Mouse (Mus musculus) embryonic facial prominence, embryonic 10.5 days (tissue): ENCODE results near the gene Cdk2ap1. TPM values are rescaled to one million over a fixed set of nuclear protein-coding genes. Genes with fewer than 3 reads are reported as not detected.
A peak's percentile ranks its signal among the peaks of the same experiment; 100 is the strongest.
"Not testable (repeated sequence)": the region's sequence is repeated elsewhere in the genome, so short reads cannot be mapped to it uniquely, and the experiment has no call there.

ENCODE experiments used
- DNase-seq: peaks from one replicate; pipeline ENCODE4 v3.0.0-alpha.2; 2017; ENCODE audit warnings: low spot score
- H3K27ac ChIP-seq: fragments of 300-500 bp; sonication (generic); replicated peaks from 2 replicates; pipeline ENCODE4 v1.5.1; 2016; ENCODE audit warnings: mild to moderate bottlenecking
- H3K27me3 ChIP-seq: fragments of 300-500 bp; sonication (generic); replicated peaks from 2 replicates; pipeline ENCODE4 v1.6.1; 2016; ENCODE audit warnings: low read depth, mild to moderate bottlenecking; ENCODE audit not compliant: poor library complexity, severe bottlenecking
- H3K36me3 ChIP-seq: fragments of 300-500 bp; sonication (generic); replicated peaks from 2 replicates; pipeline ENCODE4 v1.6.1; 2016; ENCODE audit warnings: mild to moderate bottlenecking, moderate library complexity
- H3K4me1 ChIP-seq: fragments of 300-500 bp; sonication (generic); 2 replicates; pipeline ENCODE4 v1.6.1; 2016
- H3K4me3 ChIP-seq: fragments of 300-500 bp; sonication (generic); 2 replicates; pipeline ENCODE4 v1.5.1; 2016; ENCODE audit warnings: mild to moderate bottlenecking, moderate library complexity
- H3K9me3 ChIP-seq: fragments of 300-500 bp; sonication (generic); 2 replicates; pipeline ENCODE4 v1.6.1; 2016; ENCODE audit warnings: mild to moderate bottlenecking
- WGBS: fragments of 180-500 bp; shearing (Covaris S2); methylation state at CpG from one replicate; pipeline ENCODE4 v1.1.7; 2016; 5-methylcytosine and 5-hydroxymethylcytosine counted together
- polyA plus RNA-seq: library from polyadenylated mRNA; unstranded; fragments of >200 nt; fragmentation: Nextera tagmentation; extraction: Ambion mirVana; gene quantifications from 2 replicates; pipeline ENCODE4 v1.2.1, GENCODE M21; 2016

Cdk2ap1 gene
- polyA plus RNA-seq, 1 experiment from 2014 or later: 72.0 TPM

DNA sequence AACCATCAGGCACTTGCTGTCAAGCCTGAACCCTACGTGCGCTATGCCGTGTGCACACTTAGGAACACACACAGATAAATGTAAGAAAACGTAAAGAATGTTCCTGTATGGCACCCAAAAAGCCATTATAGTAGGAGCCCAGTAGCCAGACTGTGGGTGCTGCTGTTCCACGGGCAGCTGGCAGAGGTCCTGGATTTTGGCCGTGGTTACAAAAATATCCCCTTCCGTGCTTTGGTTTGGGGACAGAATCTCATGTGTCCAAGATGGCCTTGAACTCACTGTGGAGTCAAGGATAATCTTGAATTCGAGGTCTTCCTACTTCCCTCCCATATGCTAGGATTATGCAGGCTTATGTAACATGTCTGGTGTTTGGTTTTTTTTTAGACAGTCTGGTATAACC lies 20.0 kb downstream of the Cdk2ap1 start:
- DNase-seq: no peak
- no peaks in the 10 kb centered on the region for H3K27me3 ChIP-seq
- WGBS: 82% methylated on average over 8 of the region's 8 CpGs
- no peaks in the 10 kb centered on the region for H3K9me3 ChIP-seq
- no peak overlapping the region for H3K4me3 ChIP-seq
- peaks cover 9% of the 10 kb centered on the region; the same call in 1 of the 2 replicates for H3K4me1 ChIP-seq
- H3K27ac ChIP-seq: no peak overlapping the region
- H3K36me3 ChIP-seq: peaks cover 55% of the 10 kb centered on the region

DNA sequence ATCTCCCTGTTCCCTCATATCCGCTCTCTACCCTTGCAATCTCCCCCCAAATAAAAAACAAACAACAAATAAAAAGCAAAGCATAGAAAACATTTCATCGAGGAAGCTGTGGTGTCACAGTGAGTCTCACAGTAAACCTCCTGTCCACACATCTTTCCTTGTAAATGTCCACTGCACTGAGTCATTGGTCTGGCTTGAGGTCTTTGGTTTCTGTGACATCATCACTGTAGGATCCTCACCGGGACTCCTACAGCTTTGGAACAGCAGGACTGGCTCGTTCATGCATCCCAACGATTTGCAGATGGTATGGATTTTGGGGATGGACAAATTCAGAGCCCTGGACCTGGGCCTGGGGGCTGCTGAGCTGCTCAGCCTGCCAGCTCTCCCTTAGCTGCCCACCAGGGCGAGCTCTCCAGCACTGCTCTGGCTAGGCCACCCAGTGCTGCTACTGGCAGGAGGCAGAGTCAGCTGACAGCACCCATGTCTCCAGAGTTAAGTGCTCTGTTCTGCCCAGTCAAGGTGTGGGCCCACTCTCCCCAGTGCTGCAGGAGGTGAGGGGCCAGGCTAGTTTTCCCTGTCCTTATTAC lies 21.0 kb downstream of the Cdk2ap1 start:
- WGBS: 66% methylated on average over 6 of the region's 6 CpGs
- not testable (repeated sequence) for H3K4me3 ChIP-seq, H3K9me3 ChIP-seq, H3K27me3 ChIP-seq, H3K27ac ChIP-seq
- H3K4me1 ChIP-seq: peaks cover 18% of the 10 kb centered on the region; the same call in 1 of the 2 replicates
- H3K36me3 ChIP-seq: peaks cover 45% of the 10 kb centered on the region
- DNase-seq: peak; percentile 40

DNA sequence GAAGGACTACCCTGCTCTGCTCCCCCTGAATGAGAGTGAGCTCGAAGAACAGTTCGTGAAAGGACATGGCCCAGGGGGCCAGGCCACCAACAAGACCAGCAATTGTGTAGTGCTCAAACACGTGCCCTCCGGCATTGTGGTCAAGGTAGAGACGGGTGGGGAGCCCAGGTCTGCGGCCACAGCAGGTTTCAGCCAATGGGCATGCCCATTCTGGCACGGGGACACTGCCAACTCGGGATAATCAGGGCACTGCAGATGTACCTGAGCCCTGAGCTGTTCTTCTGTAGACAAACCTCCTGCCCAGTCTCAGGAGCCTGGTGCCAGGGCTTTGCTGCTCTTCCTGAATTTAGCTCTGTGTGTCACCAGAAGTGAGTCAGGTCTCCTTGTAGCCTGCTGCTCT lies 24.1 kb downstream of the Cdk2ap1 start:
- Histone ChIP-seq H3K36me3 (peaks cover 19% of the 10 kb centered on the region), H3K9me3 (no peaks in the 10 kb centered on the region), H3K4me3 (no peak overlapping the region), H3K27me3 (no peaks in the 10 kb centered on the region), H3K27ac (peak overlapping the region; percentile 30), H3K4me1 (peaks cover 34% of the 10 kb centered on the region)
- WGBS: 89% methylated on average over 8 of the region's 8 CpGs
- DNase-seq: no peak

DNA sequence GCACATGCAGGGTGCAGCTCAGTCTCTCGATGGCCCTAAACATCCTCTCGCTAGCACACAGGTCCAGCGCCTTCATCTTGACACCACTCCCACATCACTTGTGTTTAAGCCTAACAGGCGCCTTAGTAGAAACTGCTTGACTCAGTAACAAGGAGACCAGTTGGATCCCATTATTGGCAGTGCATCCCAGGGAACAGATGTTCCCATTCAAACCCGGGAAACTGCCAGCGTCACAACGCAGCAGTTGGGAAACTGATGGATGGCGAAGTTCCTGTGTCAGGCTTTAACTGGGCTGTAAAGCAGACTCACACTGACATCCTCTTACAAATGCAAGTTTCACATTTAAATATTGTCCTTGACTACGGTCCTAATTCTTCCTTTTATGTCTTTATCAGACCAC lies 25.0 kb downstream of the Cdk2ap1 start:
- Histone ChIP-seq H3K27me3 (no peaks in the 10 kb centered on the region), H3K36me3 (peaks cover 17% of the 10 kb centered on the region), H3K4me1 (peaks cover 38% of the 10 kb centered on the region), H3K9me3 (no peaks in the 10 kb centered on the region), H3K27ac (no peak overlapping the region), H3K4me3 (no peak overlapping the region)
- DNase-seq: no peak
- WGBS: 59% methylated on average over 9 of the region's 9 CpGs

DNA sequence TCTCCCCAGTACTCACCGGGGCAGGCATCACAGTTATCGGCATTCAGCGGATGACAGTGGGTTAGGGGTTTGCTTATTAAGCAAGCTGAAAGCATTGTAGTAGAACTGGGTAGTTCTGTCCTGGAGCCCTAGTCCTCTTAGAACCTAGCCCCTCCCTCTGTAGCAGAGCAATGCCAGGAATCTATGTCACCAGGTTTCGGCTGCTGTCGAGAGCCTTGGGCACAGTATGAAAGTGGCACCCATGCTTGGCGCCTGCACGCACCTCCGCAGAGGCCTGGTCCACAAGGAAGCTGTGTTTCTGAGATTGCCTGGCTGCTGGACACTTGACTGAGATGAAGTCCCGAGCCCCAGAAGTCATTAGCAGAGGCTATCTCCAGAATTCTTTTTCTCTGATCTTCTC lies 25.8 kb downstream of the Cdk2ap1 start:
- DNase-seq: no peak
- H3K4me1 ChIP-seq: peaks cover 38% of the 10 kb centered on the region
- WGBS: 88% methylated on average over 9 of the region's 9 CpGs
- peaks cover 17% of the 10 kb centered on the region for H3K36me3 ChIP-seq
- H3K9me3 ChIP-seq: no peaks in the 10 kb centered on the region
- H3K4me3 ChIP-seq: no peak overlapping the region
- no peak overlapping the region for H3K27ac ChIP-seq
- no peaks in the 10 kb centered on the region for H3K27me3 ChIP-seq

DNA sequence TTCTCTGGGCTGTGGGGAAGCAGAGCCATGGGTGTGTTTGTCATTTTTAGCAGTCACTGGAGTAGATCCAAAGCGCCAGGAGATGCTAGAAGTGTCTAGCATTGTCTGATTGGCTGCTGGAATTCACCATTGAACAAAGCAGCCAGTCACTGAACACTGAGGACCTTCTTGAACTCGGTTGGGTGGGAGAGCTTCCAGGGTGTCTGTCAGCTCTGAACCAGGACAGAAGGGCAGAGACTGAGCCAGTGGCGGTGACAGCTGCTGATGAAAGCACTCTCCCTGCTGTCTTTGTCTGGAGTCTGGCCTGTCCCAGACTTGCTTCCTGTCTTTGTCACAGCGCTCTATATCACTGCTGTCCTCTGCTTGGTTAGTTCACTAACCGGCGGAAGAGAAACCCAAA lies 28.5 kb downstream of the Cdk2ap1 start:
- H3K4me1 ChIP-seq: peaks cover 38% of the 10 kb centered on the region
- no peaks in the 10 kb centered on the region for H3K9me3 ChIP-seq
- peak; percentile 32 for DNase-seq
- 55% methylated on average over 6 of the region's 6 CpGs for WGBS
- H3K27me3 ChIP-seq: no peaks in the 10 kb centered on the region
- H3K27ac ChIP-seq: peak overlapping the region; percentile 63
- H3K4me3 ChIP-seq: no peak overlapping the region
- H3K36me3 ChIP-seq: peaks cover 10% of the 10 kb centered on the region

DNA sequence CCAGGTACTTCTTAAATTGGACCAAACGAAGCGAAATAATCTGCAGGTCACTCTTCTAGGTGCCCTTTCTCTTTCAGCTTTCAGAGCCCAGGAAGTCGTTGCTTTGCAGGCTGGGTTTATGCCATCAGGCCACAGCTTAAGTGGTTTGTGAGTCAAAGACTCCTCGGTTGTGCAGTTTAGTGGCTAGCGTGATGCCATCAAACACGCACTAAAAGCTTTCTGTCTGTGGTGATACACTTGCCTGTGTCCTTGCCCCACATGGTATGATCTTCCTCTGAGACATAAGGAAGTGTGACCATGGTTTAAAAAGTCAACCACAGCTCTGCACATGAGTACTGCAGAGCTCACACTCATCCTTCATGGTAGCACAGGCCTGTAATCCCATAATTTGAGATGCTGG lies 32.8 kb downstream of the Cdk2ap1 start:
- peaks cover 34% of the 10 kb centered on the region for H3K4me1 ChIP-seq
- 91% methylated on average over 6 of the region's 6 CpGs for WGBS
- no peaks in the 10 kb centered on the region for H3K27me3 ChIP-seq
- DNase-seq: no peak
- H3K36me3 ChIP-seq: peaks cover 1% of the 10 kb centered on the region
- H3K4me3 ChIP-seq: no peak overlapping the region
- no peaks in the 10 kb centered on the region for H3K9me3 ChIP-seq
- H3K27ac ChIP-seq: no peak overlapping the region

DNA sequence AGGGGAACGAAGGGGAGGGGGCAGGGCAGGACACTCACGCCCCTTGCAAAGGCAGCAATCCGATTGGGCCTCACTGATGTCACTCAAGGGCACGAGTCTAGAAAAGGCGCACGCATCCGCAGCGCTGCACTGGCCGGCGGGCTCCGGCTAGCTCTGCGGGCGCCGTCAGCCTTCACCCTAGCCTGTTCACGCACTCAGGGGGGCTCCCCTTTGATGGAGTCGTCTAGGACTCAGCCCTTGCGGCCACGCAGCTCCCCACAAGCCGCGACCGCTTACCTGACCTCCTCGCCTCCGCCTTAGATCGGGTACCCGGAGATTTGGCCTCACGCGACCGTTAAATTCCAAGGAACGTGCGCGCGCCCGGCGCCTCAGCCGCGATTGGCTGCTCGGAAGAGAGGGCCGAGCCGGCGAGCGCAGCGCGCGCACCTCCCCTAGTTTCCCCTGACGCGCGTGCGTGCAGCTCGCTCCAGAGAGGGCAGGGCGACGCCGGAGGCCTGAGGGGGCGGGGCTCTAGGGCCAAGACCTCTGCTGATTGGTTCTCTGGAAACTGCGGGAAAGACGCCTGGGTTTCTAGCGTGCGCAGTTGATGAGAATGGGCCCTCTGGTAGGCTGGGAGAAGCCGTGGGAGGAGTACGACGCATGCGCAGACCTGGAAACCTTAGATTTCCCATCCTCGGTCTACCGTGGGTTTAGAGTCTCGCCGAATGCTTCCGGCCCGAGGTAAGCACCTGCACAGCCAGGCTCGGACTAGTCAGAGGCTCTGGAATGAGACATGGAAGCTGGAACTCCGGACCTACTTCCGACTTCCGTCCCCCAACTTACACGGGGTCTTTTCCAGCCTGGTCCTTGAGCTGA lies 35.1 kb downstream of the Cdk2ap1 start, which contains the start of the genes Mphosph9 and 2810006K23Rik:
Gene Mphosph9, minus strand, starts transcription at position 463 of the 855 bp plus-strand sequence.
Gene 2810006K23Rik, plus strand, starts transcription at position 580 of the 855 bp plus-strand sequence.
- no peaks in the 10 kb centered on the region for H3K27me3 ChIP-seq
- H3K27ac ChIP-seq: peak within 1 kb of the TSS; percentile 99
- peaks cover 22% of the 10 kb centered on the region for H3K36me3 ChIP-seq
- H3K4me3 ChIP-seq: peak within 1 kb of the TSS; percentile 83
- no peaks in the 10 kb centered on the region for H3K9me3 ChIP-seq
- H3K4me1 ChIP-seq: peaks cover 18% of the 10 kb centered on the region
- under 1% methylated on average over 72 of the region's 72 CpGs for WGBS
- DNase-seq: peak; percentile 100

DNA sequence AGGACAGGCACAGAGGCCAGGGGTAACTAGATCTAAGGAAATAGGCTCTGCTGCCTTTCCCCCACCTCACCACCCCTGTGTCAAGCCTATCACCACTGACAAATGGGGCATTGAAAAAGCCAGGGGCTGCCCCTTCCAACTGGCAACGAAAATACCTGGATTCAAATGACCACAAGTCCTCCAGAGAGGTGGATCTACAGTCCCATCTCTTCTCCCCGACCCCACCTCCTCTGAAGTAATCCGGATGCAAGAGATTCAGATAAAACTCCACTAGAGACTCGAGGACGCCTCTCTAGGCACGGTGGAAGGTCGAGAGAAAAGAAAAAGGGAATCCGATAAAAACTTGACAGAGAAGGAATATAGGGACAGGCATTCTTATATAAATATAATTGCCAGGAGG lies 36.1 kb downstream of the Cdk2ap1 start:
- no peaks in the 10 kb centered on the region for H3K27me3 ChIP-seq
- H3K27ac ChIP-seq: peak overlapping the region; percentile 99
- H3K36me3 ChIP-seq: peaks cover 31% of the 10 kb centered on the region
- peaks cover 18% of the 10 kb centered on the region for H3K4me1 ChIP-seq
- no peaks in the 10 kb centered on the region for H3K9me3 ChIP-seq
- peak; percentile 21 for DNase-seq
- H3K4me3 ChIP-seq: peak overlapping the region; percentile 83
- 5% methylated on average over 8 of the region's 8 CpGs for WGBS

DNA sequence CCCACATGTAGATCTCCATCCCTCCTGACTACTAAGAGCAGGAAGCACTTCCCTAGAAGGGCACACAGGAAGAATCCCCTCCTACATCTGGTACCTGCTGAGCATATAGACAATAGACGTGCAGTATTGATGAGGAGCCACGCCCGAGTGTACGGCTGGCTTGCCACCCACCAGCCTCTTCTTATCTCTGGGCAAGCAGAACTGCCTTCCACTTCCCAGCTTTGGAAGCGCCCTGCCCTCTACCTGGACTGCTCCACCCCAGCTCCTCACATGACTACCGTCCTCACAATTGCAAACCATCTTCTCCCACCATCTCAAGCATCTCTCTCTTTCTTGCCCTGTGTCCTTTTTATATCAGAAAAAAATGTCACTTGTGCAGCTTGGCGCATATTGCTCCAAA lies 45.2 kb downstream of the Cdk2ap1 start:
- Histone ChIP-seq H3K4me3 (no peak overlapping the region), H3K36me3 (peaks cover 100% of the 10 kb centered on the region), H3K27me3 (no peaks in the 10 kb centered on the region), H3K4me1 (0 out of 2 replicates have a peak, but pooled peaks cover 6% of the 10 kb centered on the region), H3K27ac (no peak overlapping the region), H3K9me3 (peaks cover 1% of the 10 kb centered on the region)
- no peak for DNase-seq
- 91% methylated on average over 7 of the region's 7 CpGs for whole genome bisulfite sequencing

DNA sequence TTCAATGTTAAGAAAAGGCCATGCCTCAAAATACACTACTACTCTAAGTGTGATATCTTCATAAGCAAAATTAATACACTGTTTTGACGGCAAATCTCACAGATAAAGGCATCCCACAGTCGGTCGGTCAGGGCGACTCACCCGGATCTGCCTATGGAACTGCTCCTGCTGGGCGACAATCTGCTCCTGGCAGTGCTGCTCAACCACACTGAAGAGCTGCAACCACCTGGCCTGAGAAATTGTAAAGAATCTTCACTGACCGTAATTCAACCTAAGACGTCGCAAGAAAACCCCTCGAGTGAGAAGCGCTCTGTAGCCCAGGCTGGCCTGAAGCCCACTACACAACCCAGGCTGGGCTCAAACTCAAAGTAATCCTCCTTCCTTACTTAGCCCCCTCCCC lies 46.9 kb downstream of the Cdk2ap1 start:
- Histone ChIP-seq H3K4me3 (no peak overlapping the region), H3K9me3 (peaks cover 9% of the 10 kb centered on the region), H3K4me1 (0 out of 2 replicates have a peak, but pooled peaks cover under 1% of the 10 kb centered on the region), H3K27ac (no peak overlapping the region), H3K36me3 (peaks cover 100% of the 10 kb centered on the region), H3K27me3 (no peaks in the 10 kb centered on the region; the same call in 1 of the 2 replicates)
- DNase-seq: no peak
- 94% methylated on average over 11 of the region's 11 CpGs for WGBS

DNA sequence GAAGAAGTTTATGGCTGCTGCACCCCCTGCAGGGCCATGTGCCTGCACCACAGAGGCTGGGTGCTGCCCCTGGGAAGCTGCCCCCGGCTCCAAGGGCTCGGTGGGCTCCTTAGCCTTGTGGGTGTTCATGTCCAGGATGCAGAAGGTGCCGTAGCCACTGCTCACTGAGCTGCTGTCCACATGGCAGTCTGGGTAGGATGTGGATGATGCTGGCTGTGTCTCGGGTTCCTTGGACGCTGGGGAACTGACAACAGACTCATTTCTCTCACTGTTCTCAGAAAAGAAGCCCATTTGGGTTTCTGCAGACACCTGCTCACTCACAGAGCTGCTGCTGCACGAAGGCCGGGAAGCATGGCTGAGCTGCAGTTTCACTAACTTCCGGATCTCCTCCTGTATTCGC lies 47.4 kb downstream of the Cdk2ap1 start:
- 91% methylated on average over 9 of the region's 9 CpGs for WGBS
- Histone ChIP-seq H3K4me1 (no peaks in the 10 kb centered on the region), H3K9me3 (peaks cover 9% of the 10 kb centered on the region), H3K27ac (no peak overlapping the region), H3K36me3 (peaks cover 100% of the 10 kb centered on the region), H3K27me3 (no peaks in the 10 kb centered on the region; the same call in 1 of the 2 replicates), H3K4me3 (no peak overlapping the region)
- DNase-seq: no peak

DNA sequence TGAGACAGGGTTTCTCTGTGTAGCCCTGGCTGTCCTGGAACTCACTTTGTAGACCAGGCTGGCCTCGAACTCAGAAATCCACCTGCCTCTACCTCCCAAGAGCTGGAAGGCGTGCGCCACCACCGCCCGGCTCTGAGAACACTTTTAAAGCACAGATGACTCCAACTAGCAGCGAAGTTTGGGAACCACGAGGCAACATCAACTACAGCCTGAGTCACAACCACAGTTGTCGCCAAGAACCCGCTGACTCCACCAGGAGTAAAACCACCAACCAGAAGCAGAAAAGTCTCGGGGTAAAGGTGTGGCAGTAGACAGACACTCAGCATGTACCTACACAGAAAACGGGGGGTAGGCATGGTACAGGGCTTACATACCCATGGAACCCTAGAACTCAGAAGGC lies 52.8 kb downstream of the Cdk2ap1 start:
- H3K36me3 ChIP-seq: peaks cover 100% of the 10 kb centered on the region
- DNase-seq: no peak
- WGBS: 95% methylated on average over 11 of the region's 11 CpGs
- H3K27me3 ChIP-seq: peaks cover 4% of the 10 kb centered on the region; the same call in 1 of the 2 replicates
- no peak overlapping the region for H3K4me3 ChIP-seq
- no peaks in the 10 kb centered on the region for H3K4me1 ChIP-seq
- H3K9me3 ChIP-seq: peaks cover 9% of the 10 kb centered on the region
- H3K27ac ChIP-seq: no peak overlapping the region
